ENCODE assay signal across 14 mouse cellular contexts in the genomic region with DNA sequence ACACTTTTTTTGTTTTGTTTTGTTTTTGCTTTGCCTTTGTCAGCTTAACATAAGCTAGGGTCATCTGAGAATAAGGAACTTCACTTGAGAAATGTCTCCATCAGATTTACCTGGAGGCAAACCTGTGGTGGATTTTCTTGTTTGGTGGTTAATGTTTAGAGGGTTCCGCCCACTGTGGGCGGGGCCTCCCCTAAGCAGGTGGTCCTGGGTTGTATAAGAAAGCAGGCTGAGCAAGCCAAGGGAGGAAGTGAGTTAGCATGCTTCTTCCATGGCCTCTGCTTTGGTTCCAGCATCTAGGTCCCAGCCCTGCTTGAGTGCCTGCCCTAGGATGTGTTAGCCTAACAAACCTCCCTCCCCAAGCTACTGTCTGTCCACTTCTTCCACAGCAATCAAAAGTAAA. TPM values are rescaled to one million over a fixed set of nuclear protein-coding genes. Genes with fewer than 3 reads are reported as not detected.
"Had no signal": no experiment of that assay in that cellular context is flagged by ENCODE, and none has a peak within 500 bp of the region (broad histone marks: within the 10 kb centered on the region; RNA-seq: fewer than 3 reads in every experiment).

No protein-coding gene starts in this region.

- ATAC-seq: intestine, embryonic 15.5 days had no signal

- H3K27ac ChIP-seq: intestine, embryonic 15.5 days; left cerebral cortex, adult 2 months; liver, embryonic 13.5 days had no signal

- H3K9me3 ChIP-seq: intestine, embryonic 15.5 days; liver, embryonic 13.5 days had no signal

- H3K4me1 ChIP-seq: liver, embryonic 13.5 days had no signal

- DNase-seq: kidney, adult 11 months; kidney, adult 8-10 months; kidney, postnatal 10 days; layer of hippocampus, postnatal 36 days; liver, embryonic 13.5 days; lung, adult 2 months; lung, postnatal 14 days; lung, postnatal 4 days; midbrain, embryonic 14.5 days; thymus, adult 2 months had no signal

- H3K4me3 ChIP-seq: intestine, embryonic 15.5 days; left cerebral cortex, adult 2 months; liver, embryonic 13.5 days had no signal

- H3K36me3 ChIP-seq: intestine, embryonic 15.5 days; liver, embryonic 13.5 days had no signal

- H3K4me2 ChIP-seq: intestine, embryonic 15.5 days; liver, embryonic 13.5 days; midbrain, embryonic 11.5 days had no signal

- H3K9ac ChIP-seq: intestine, embryonic 15.5 days; liver, embryonic 13.5 days had no signal

RNA-seq across cellular contexts. Expression of gene Slc41a2, which starts 3.5 kb away (rescaled TPM):
- polyA plus RNA-seq: liver, embryonic 16.5 days had no signal
